Mouse (Mus musculus) lung, adult 2 months (tissue): Measurements from ENCODE around the gene Acacb.

Source experiments
- CTCF ChIP-seq: fragments of 200-500 bp; IDR thresholded peaks from 2 replicates; pipeline ENCODE4 v1.5.1; 2011; ENCODE audit warnings: mild to moderate bottlenecking, low read length, control low read depth; ENCODE audit not compliant: insufficient read depth
- POLR2A ChIP-seq: fragments of 200-500 bp; IDR thresholded peaks from 2 replicates; pipeline ENCODE4 v1.6.1; 2011; ENCODE audit warnings: low read depth, mild to moderate bottlenecking, control low read depth, low read length, borderline replicate concordance; ENCODE audit errors: extremely low read depth

DNA sequence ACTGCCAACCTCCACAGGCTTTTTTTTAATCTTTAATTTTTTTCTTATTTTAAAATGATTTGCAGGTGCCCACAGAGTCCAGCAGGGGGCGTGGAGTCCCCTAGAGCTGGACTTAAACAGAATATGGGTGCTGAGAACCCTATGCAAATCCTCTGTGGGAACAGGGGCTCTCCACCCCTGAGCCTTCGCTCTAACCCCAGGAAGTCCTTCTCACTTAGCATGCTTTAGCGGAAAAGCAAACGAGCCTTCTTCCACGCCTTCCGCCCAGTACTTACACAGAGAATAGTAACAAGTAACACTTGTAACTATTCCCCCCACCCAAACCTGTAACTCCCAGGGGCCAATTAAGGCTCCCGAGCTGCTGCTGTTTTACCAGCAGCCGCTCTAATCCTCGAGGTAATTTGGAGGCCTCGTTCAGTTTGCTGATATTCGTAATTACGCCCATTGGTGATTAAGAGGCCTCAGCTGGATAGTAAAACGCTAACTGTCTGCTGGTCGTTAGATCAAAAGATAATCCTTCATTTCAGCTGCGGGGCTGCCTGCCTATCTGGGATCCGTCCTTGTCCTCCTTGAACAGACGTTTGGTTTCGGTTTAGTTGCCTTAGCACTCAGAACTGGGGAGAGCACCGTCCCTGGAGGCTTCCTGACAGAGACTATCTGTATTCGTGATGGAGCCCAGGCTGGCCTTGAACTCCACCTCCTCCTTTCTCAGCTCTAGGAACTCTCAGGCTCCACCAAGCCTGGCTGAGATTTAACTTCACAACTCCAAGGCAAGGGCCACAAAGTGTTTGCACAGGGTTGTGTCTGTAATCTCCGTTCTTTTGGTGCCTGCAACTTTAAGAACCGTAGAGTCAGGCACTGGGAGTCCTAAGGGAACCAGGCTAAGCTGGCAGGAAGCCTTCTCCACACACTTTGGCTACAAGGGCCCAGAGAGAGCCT lies 150.6 kb downstream of the Acacb start:
- TF ChIP-seq CTCF (0 out of 2 replicates have a peak, but pooled peaks have one; percentile 25), POLR2A (no peak)
